Mouse (Mus musculus): ENCODE results near the gene Nfic.

- TF ChIP-seq CTCF (IDR thresholded peaks at IDR 0.05; ENCODE audit: low read depth) (no peak), EP300 (IDR thresholded peaks at IDR 0.05; ENCODE audit: low read depth) (no peak)
Observed at GRCm38 (mm10) chr10:81415146-81415545, 40.3 kb downstream of the Nfic start.

Data from liver, postnatal 0 days (tissue).